Mouse (Mus musculus) liver, embryonic 14.5 days (tissue): ENCODE data around the gene She. TPM values are rescaled to one million over a fixed set of nuclear protein-coding genes. Genes with fewer than 3 reads are reported as not detected.

Experiments
- ATAC-seq: fragments of 200-750 bp; cut with Nextera tagmentation; 2 replicates; pipeline ENCODE4 v1.8.0; 2017; ENCODE audit warnings: moderate number of reproducible peaks, mild to moderate bottlenecking, moderate library complexity; ENCODE audit not compliant: insufficient read depth
- DNase-seq, 3 experiments: peaks; one replicate each; pipeline ENCODE4 v3.0.0-alpha.2; 2012 to 2013; ENCODE audit warnings: low read depth in 3 of 3, low spot score in 3 of 3
- H3K27ac ChIP-seq: fragments of 300-500 bp; sonication (generic); 2 replicates; pipeline ENCODE4 v1.5.1; 2014; ENCODE audit warnings: moderate library complexity, mild to moderate bottlenecking, control low read depth, inconsistent platforms
- H3K27me3 ChIP-seq: fragments of 300-500 bp; sonication (generic); 2 replicates; pipeline ENCODE4 v1.6.1; 2014; ENCODE audit warnings: mild to moderate bottlenecking, low read length, moderate library complexity; ENCODE audit not compliant: control insufficient read depth, insufficient read depth
- H3K36me3 ChIP-seq: fragments of 300-500 bp; sonication (generic); replicated peaks from 2 replicates; pipeline ENCODE4 v1.6.1; 2014; ENCODE audit warnings: low read depth; ENCODE audit not compliant: control insufficient read depth, insufficient read depth
- H3K4me1 ChIP-seq, 2 experiments: fragments of 200-500 bp in 1 of 2; fragments of 300-500 bp in 1 of 2; sonication (generic) in 1 of 2; replicated peaks; 2 replicates each; pipeline ENCODE4 v1.6.1; 2012 to 2014; ENCODE audit warnings: antibody characterized with exemption in 1 of 2, inconsistent platforms in 1 of 2, low read length in 1 of 2; ENCODE audit not compliant: control insufficient read depth in 2 of 2, insufficient read depth in 2 of 2
- H3K4me2 ChIP-seq: fragments of 300-500 bp; sonication (generic); 2 replicates; pipeline ENCODE4 v1.6.1; 2014; ENCODE audit warnings: low read depth, mild to moderate bottlenecking, control low read depth, moderate library complexity
- H3K4me3 ChIP-seq, 2 experiments: fragments of 200-500 bp in 1 of 2; fragments of 300-500 bp in 1 of 2; sonication (generic) in 1 of 2; 2 replicates each; pipeline ENCODE4 v1.5.1; 2012 to 2014; ENCODE audit warnings: low read depth in 2 of 2, low read length in 2 of 2, mild to moderate bottlenecking in 2 of 2, control low read depth in 1 of 2, inconsistent platforms in 1 of 2, moderate library complexity in 1 of 2; ENCODE audit not compliant: insufficient read depth in 1 of 2
- H3K9ac ChIP-seq: fragments of 300-500 bp; sonication (generic); replicated peaks from 2 replicates; pipeline ENCODE4 v1.6.1; 2014; ENCODE audit warnings: mild to moderate bottlenecking, control low read depth, moderate library complexity
- H3K9me3 ChIP-seq: fragments of 300-500 bp; sonication (generic); 2 replicates; pipeline ENCODE4 v1.6.1; 2016; ENCODE audit warnings: low read length, mixed read lengths; ENCODE audit not compliant: control insufficient read depth
- CTCF ChIP-seq: IDR thresholded peaks from 2 replicates; pipeline ENCODE4 v1.5.1; 2016; ENCODE audit warnings: antibody characterized with exemption, low read depth, control low read depth
- EP300 ChIP-seq: IDR thresholded peaks from 2 replicates; pipeline ENCODE4 v1.6.1; 2016; ENCODE audit warnings: antibody characterized with exemption, low read depth
- WGBS: fragments of 180-500 bp; shearing (Covaris S2); extraction: QIAGEN DNeasy Blood & Tissue Kit; methylation state at CpG from one replicate; pipeline ENCODE4 v1.1.7; 2014; ENCODE audit not compliant: insufficient replicate concordance; 5-methylcytosine and 5-hydroxymethylcytosine counted together
- polyA plus RNA-seq, 2 experiments: library from polyadenylated mRNA; depleted of rRNA in 1 of 2; stranded (reverse) in 1 of 2; unstranded in 1 of 2; fragments of >200 nt; fragmentation: Nextera tagmentation in 1 of 2; extraction: Ambion mirVana in 1 of 2; gene quantifications; 2 replicates each; pipeline versions ENCODE4 v1.2.1 to v1.2.3; 2012 to 2014

She gene
- polyA plus RNA-seq, 2 experiments: 0.55 to 0.81 TPM

GRCm38 (mm10) chr3:89814051-89814450 lies 17.1 kb upstream of the She start:
- Histone ChIP-seq H3K36me3 (no peaks in the 10 kb centered on the region), H3K27me3 (no peaks in the 10 kb centered on the region; the same call in 1 of the 2 replicates), H3K4me1 (peaks cover 3 to 4% of the 10 kb centered on the region in 2 experiments; a peak in 3 of 4 replicates), H3K9ac (no peak overlapping the region), H3K4me2 (no peak overlapping the region), H3K9me3 (no peaks in the 10 kb centered on the region), H3K4me3 (no peak overlapping the region), H3K27ac (no peak overlapping the region)
- 62% methylated on average over 7 of the region's 7 CpGs for WGBS
- ATAC-seq (no peak), DNase-seq (no peak)
- no peak for TF ChIP-seq EP300
- peak; percentile 14; the same call in 1 of the 2 replicates for TF ChIP-seq CTCF

DNA sequence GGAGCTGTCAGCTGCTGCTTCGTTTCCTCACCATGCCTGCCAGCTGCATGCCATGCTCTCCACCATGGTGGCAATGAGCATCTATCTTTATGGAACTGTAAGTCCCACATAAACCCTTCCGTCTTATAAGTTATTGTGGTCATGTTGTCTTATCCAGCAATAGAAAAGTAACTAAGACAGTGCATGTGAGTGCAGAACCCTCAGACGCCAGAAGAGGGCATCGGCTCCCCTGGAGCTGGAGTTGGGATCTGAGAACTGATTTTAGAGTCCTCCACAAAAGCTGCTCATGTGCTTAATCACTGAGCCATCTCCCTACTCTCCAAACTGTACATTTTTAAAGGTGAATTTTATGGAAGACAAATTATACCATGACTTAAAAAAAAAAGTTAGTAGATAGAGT lies 14.1 kb upstream of the She start:
- WGBS: 32% methylated on average over 4 of the region's 4 CpGs
- Histone ChIP-seq H3K4me2 (no peak overlapping the region), H3K4me1 (peaks cover 14 to 21% of the 10 kb centered on the region in 2 experiments), H3K27me3 (no peaks in the 10 kb centered on the region; the same call in 1 of the 2 replicates), H3K4me3 (no peak overlapping the region), H3K27ac (no peak overlapping the region), H3K9ac (no peak overlapping the region), H3K36me3 (no peaks in the 10 kb centered on the region), H3K9me3 (no peaks in the 10 kb centered on the region)
- TF ChIP-seq EP300 (no peak), CTCF (peak; percentile 75)
- no peak for DNase-seq
- ATAC-seq: no peak

- no peaks in the 10 kb centered on the region; the same call in 1 of the 2 replicates for H3K27me3 ChIP-seq
- TF ChIP-seq CTCF (no peak), EP300 (no peak)
- H3K9ac ChIP-seq: no peak overlapping the region
- no peaks in the 10 kb centered on the region for H3K36me3 ChIP-seq
- peaks cover 14 to 21% of the 10 kb centered on the region in 2 experiments for H3K4me1 ChIP-seq
- ATAC-seq: no peak
- WGBS: 65% methylated on average over 3 of the region's 3 CpGs
- no peak overlapping the region for H3K4me2 ChIP-seq
- DNase-seq: no peak
- no peak overlapping the region for H3K27ac ChIP-seq
- no peak overlapping the region for H3K4me3 ChIP-seq
- no peaks in the 10 kb centered on the region for H3K9me3 ChIP-seq
Observed at GRCm38 (mm10) chr3:89818605-89819004, 12.6 kb upstream of the She start.

DNA sequence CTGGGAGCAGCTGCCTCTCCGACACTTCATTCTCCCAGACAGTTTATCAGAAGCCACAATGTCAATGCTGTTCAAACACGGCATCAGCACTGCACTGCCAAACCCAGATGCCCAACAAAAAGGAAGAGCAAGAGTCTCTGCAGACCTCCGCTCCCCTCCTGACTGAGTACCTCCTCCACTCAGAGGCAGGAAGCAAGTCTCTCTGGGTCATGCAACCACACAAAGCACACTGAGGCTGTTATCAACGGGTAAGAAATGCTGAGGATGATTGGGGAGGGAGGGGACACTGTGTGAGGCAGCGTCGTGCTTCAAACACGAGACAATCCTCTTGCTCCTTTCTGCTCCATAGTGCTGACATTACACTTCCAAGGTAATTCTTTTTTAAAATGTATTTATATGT lies 11.3 kb upstream of the She start:
- 12% methylated on average over 7 of the region's 7 CpGs for WGBS
- DNase-seq (no peak), ATAC-seq (no peak)
- Histone ChIP-seq H3K9ac (no peak overlapping the region), H3K4me1 (peaks cover 14 to 21% of the 10 kb centered on the region in 2 experiments), H3K4me2 (peak overlapping the region; percentile 50), H3K27me3 (no peaks in the 10 kb centered on the region; the same call in 1 of the 2 replicates), H3K36me3 (no peaks in the 10 kb centered on the region), H3K27ac (no peak overlapping the region), H3K4me3 (no peak overlapping the region), H3K9me3 (no peaks in the 10 kb centered on the region)
- TF ChIP-seq CTCF: no peak
- no peak for TF ChIP-seq EP300

- no peak overlapping the region; the same call in 1 of the 2 replicates for H3K27ac ChIP-seq
- no peak for TF ChIP-seq CTCF
- TF ChIP-seq EP300: no peak
- peak overlapping the region; percentile 50 for H3K4me2 ChIP-seq
- H3K9ac ChIP-seq: 0 out of 2 replicates have a peak overlapping the region, but pooled peaks have one; percentile 23
- H3K36me3 ChIP-seq: no peaks in the 10 kb centered on the region
- DNase-seq: no peak
- ATAC-seq: 0 out of 2 replicates have a peak, but pooled peaks have one; percentile 30
- H3K4me1 ChIP-seq: peaks cover 14 to 21% of the 10 kb centered on the region in 2 experiments
- WGBS: 49% methylated on average over 12 of the region's 12 CpGs
- H3K27me3 ChIP-seq: no peaks in the 10 kb centered on the region; the same call in 1 of the 2 replicates
- peak overlapping the region; percentile 22 to 27; a peak in 3 of 4 replicates for H3K4me3 ChIP-seq
- H3K9me3 ChIP-seq: no peaks in the 10 kb centered on the region
Observed at GRCm38 (mm10) chr3:89820311-89821095, 10.7 kb upstream of the She start.
